Mouse (Mus musculus) frontal cortex, adult 2 months (tissue): ENCODE measurements around the gene Rer1. TPM values are rescaled to one million over a fixed set of nuclear protein-coding genes. Genes with fewer than 3 reads are reported as not detected.
A peak's percentile ranks its signal among the peaks of the same experiment; 100 is the strongest.

Experiments
- DNase-seq, 2 experiments: peaks; one replicate each; pipeline ENCODE4 v3.0.0; 2022; ENCODE audit warnings: low spot score in 1 of 2; ENCODE audit errors: extremely low spot score in 1 of 2
- polyA plus RNA-seq: library from polyadenylated mRNA; depleted of rRNA; stranded (reverse); fragments of >200 nt; gene quantifications from 2 replicates; pipeline ENCODE4 v1.2.3, GENCODE M21; 2012; rRNA removed

Gene Rer1
- 83.4 and 84.4 TPM in 2 replicates for polyA plus RNA-seq

- peak; percentile 99 to 100 for DNase-seq
These were observed at the start of gene Rer1, which contains the start of gene Morn1 for GRCm38 (mm10) chr4:155086108-155087024. Gene Rer1 (minus strand): TSS chr4:155086382. Gene Morn1 (plus strand): TSS chr4:155086577.

- DNase-seq: no peak
These were observed 48.5 kb upstream of the Rer1 start for GRCm38 (mm10) chr4:155134686-155135172.

- no peak for DNase-seq
These were observed 47.7 kb upstream of the Rer1 start for GRCm38 (mm10) chr4:155133658-155134417.

- DNase-seq: no peak
These were observed 47.0 kb upstream of the Rer1 start for GRCm38 (mm10) chr4:155133188-155133587.

GRCm38 (mm10) chr4:155130616-155131015, 44.4 kb upstream of the Rer1 start:
- DNase-seq: no peak

- peak; percentile 89 to 95 for DNase-seq
These were observed 43.8 kb upstream of the Rer1 start for GRCm38 (mm10) chr4:155129996-155130395.

GRCm38 (mm10) chr4:155129132-155129917, 43.1 kb upstream of the Rer1 start:
- DNase-seq: peak in 1 of 2 experiments; percentile 64

- no peak for DNase-seq
These were observed 42.2 kb upstream of the Rer1 start for GRCm38 (mm10) chr4:155128411-155128810.

- DNase-seq: no peak
These were observed 40.6 kb upstream of the Rer1 start for GRCm38 (mm10) chr4:155126602-155127372.

GRCm38 (mm10) chr4:155126194-155126593, 40.0 kb upstream of the Rer1 start:
- no peak for DNase-seq

- DNase-seq: no peak
These were observed 39.1 kb upstream of the Rer1 start for GRCm38 (mm10) chr4:155125310-155125709.

GRCm38 (mm10) chr4:155123868-155124534, 37.8 kb upstream of the Rer1 start:
- DNase-seq: no peak

- peak; percentile 97 to 98 for DNase-seq
These were observed 36.4 kb upstream of the Rer1 start for GRCm38 (mm10) chr4:155122444-155123040.

GRCm38 (mm10) chr4:155121915-155122443, 35.8 kb upstream of the Rer1 start:
- no peak for DNase-seq

GRCm38 (mm10) chr4:155121222-155121621, 35.0 kb upstream of the Rer1 start:
- DNase-seq: no peak

GRCm38 (mm10) chr4:155120583-155120982, 34.4 kb upstream of the Rer1 start:
- no peak for DNase-seq

- no peak for DNase-seq
These were observed 33.9 kb upstream of the Rer1 start for GRCm38 (mm10) chr4:155120038-155120437.

- DNase-seq: no peak
These were observed 32.1 kb upstream of the Rer1 start for GRCm38 (mm10) chr4:155118278-155118677.
